Mouse (Mus musculus): ENCODE measurements at regions not wholly inside any gene's neighbourhood (a gene's known extent, or its start where the extent isn't known, plus 50 kb on each side); places are given as distances from the start of the nearest gene placed in this dataset.
"Not testable (repeated sequence)": the region's sequence is repeated elsewhere in the genome, so short reads cannot be mapped to it uniquely, and the experiment has no call there.

DNA sequence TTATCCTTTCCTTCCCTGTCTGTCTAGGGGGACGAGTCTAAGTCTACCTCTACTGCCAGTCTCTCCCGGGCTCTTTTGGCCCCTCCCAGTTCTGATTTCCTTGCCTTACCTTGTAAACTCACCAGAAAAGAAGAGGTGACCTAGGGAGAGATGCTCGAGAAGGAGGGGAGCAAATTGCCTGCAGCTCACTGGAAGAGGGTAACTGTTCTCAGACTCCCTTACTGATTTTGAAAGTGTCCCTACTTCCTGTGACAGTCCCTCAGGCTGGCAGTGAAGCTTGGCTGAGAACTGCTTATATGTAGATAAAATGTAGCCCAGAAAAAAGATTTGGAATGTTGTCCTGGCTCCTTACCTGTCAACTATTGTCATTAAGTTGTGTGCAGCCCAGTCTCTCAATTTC is 180.6 kb upstream of the Tab2 start:
- DNase-seq, result no peak

DNA sequence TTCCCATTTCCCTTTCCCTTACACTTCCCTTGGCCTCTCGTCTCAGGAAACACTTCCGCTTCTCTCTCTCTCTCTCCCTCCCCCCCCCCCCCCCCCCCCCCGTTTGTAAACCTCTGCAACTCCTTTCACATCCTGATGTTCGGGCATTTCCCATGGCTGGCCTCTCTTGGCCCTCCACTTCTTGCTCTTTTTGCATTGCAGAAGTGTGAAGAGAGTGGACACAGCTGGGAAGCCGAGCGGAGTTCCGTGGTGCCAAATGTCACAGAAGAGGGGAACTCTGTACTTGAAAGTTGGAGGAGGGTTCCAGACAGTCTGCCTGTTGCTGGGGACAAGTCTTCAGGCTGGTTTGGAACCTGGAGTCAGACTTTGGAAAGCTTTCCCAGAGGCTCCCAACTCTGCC is 179.2 kb upstream of the Tab2 start:
- DNase-seq, result no peak

DNA sequence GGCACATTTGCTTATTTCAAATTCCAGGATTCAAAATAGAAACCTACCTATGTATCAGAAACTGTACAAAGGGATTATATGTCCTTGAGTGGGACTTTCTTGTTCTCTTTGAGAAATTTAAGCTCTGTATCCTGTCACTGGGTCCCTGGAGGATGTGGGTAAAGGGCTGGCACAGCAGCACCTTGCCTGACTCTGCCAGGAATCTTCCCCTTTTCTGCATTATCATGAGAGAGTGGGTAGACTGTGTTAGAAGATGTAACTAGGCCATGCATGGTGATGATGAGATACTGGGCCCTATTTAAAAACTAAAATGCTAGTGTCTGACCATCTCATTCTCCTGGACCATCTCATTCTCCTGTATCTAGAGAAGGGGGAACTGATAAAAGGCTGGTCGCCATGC is 178.4 kb upstream of the Tab2 start:
- no peak for DNase-seq

DNA sequence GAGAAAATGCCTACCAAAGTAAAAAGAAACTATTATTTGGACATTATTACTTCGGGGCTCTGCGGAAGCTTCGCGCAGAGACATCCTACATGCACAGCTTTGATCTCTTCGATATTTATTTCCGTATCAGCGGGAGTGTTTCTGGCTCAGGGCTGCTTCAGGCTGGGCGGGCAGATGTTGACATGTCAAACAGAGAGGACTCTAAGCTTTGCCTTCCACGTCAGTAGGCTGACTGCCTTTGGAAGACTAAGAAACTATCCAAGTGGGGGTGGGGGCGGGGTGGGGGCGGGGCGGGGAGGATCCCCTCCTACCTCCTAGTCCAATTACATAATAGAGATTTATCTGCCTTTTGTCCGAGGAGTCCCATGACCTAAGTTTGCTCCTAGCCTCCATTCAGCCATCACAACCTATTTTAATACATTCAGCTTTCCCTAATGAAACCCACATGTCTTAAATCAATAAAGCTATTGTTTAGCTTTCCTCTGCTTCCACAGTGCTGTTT is 177.5 kb upstream of the Tab2 start:
- peak; percentile 6 for DNase-seq

DNA sequence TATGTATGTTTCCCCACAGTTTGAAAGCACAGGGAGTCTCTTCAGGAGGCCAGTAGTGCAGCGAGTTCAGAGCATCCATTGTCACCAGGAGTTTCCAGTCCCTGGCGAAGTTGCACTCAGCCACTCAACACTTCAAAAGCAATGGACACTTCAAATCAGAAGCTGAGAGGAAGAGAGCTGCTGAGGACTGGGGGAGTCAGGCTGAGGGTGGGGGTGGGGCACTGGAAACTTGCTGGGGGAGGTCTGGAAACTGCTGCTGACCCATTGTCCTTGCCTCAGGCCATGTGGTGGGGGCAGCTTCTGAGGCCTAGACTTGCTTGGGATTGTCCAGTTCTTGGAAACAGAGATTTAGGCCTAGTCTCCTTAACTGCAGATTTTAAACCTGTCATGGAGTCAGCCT is 176.8 kb upstream of the Tab2 start:
- DNase-seq, result no peak

DNA sequence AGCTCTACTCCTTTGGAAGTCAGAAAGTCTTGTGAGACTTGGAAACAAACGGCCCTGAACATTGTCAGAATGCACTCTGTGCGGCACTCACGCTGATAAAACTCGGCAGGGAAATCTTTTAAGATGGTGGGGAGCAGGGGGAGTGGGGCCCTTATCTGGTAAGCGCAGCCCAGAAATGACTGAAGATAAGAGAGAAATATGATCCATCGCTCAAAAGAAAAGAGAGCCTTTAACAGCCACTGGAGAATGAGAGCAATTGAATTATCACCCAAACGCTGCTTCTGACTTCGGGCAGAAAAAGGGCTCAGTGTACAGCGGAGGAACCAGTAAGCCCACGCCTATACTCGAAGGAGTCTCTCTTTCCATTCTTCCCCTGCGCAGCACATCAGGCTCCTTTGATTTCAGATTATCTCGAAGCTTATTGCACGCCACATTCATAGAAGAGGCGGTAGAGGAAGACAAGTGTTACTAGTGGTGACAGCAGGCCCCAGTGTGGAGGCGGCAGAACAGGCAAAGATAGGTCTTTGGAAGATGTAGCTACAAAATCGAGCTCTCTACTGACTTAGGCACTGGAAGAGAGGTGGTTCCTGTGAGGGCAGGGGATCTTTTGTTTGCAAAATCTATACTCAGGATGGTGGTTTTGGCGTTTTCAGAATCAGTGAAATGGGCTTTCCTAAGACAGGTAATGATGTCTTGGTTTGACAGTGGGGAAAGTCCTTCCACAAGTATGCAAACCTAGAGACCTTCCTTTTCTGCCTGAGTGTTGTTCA is 174.6 kb upstream of the Tab2 start:
- peak; percentile 9 for DNase-seq

DNA sequence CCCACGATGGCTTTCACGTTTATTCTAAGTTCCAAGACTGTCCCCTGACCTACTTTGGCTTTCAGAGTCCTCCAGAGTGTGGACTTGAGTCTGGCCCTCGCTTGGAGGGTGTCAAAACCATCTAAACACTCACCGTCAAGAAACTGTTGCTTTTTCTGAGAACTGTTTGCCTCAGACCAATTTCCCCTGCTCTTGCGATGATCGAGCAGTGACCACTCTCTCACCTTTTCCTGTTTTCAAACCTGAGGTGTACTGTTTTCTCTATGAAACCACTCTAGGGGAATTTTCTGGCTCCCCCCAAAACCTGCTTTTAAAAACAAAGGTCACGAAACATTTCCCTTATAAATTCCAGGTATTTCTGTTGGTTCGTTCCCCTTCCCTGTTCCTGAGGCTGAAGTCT is 174.0 kb upstream of the Tab2 start:
- DNase-seq, result no peak

DNA sequence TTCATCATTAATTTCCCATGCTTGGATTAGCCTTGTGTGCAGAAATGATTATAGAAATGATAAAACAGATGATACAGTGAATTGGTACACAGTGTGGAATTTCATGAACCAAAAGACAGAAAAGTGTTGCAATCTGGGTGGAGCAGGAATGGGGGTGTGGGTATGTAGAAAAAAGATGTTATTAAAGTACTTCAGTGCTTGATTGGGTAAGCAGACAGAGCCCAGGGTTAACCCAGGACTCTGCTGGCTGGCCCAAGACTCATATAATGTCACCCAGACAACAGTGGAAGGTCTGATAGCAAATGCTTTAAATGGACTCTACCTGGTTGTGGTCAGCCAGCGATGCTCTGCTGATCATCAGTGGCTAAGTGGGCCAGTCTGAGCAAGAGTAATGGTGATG is 168.1 kb upstream of the Tab2 start:
- no peak for DNase-seq

DNA sequence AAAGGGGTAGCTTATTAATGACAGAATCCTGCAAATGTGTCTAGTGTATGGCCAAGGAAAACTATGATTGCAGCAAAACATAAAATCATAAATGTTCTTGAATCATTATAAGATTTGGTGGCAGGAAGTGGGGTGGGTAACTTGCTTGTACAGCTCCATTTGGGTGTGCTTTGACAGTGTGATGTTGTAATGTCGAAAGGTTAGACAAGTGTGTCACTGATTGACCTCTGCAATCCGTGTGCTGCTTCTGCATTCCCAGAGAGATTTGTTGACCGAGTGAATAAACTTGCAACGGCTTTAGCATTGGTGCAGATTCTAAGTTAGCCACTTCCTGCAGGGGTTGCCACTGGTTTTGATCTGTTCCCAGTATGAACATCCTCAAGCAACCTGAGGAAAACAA is 165.9 kb upstream of the Tab2 start:
- DNase-seq, result no peak

DNA sequence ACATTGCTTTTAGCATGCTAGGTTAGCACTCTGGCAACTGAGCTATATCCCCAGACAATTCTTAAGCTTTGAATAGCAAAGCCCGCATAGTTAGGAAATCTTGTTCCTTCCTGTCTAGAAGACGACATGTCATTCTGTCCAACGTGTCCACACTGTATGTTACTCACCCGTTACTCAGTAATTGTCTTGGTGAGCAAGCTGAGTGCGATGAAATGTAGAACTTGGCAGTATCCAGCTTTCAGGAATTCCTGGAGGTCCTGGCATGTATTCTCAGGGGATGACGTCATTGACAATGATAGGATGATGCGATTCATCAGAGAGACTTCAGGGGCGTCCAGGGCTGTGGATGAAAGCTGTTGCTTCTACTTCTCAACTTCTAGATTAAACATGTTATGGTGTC is 160.8 kb upstream of the Tab2 start:
- no peak for DNase-seq

DNA sequence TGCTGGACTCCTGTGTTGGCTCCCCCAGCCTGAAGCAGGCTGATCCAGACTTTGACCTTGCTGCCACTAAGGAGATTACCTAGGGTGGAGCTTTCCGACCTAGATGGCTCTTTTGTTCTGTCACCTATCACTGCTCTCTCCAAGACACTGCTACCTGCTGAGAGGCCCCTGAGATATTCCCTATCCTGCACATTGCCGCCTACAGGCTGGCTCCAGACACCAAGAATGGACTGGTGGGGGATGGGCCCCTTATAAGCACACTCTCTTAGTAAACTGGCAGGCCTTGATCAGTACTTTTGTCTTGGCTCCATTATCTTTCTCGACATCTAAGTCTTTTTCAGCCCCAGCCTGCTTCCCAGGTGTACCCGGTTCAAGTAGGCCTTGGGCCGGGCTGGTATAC is 158.9 kb upstream of the Tab2 start:
- DNase-seq, result not testable (repeated sequence)

DNA sequence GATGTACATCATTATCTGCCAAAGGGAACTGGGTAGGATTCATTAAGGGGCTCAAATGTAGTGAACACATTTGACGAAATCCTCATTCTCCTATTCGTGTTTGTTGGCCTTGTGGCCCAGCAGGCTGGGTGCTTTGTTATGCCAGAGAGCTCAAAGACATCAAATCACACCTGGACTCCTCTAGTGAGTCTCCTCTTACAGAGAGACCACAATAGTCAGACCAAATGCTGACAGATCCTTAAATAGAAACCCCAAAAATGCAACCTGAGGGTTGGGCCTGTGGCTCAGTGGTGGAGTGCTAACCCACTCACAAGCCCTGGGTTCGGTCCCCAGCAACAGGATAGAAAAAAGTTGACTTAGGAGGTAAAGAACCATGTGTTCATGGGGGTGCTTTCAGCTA is 158.5 kb upstream of the Tab2 start:
- no peak for DNase-seq

DNA sequence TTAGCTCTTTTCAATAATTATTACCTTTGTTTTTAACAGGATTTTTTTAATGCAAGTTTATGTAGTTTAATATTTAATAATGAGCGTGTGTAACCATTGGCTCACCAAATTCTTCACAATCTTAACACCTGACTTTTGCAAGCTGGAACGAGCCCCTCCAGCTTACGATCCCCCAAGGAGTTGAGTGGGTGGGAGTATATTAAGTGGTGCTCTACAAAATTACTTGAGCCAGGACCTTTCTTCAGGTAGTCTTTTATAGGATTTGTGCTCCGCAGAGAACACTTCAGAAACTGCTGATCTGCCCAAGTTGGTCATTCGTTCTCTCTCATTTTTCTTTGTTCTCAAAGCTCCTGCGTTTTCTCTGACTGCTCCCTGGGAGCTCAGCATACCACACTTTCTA is 144.5 kb upstream of the Tab2 start:
- no peak for DNase-seq

DNA sequence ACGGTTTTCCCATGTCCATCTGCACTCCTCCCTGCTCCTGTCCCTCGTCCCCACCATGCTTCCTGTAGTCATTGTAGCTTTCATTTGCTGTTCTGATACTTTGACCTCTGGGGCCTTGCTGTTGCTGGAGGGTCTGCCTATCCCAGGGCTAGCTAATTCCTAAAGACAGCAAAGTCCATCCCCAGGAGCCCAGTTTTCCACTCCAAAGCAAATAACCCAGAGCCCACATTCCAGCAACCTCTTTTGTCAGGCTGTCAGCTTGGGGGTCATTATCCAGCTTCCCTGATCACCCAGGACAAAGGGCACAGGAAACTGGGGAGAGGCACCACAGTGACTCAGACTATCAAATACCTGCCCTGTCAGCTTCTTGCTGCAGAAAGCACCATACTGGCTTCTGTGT is 139.9 kb upstream of the Tab2 start:
- DNase-seq, result no peak

DNA sequence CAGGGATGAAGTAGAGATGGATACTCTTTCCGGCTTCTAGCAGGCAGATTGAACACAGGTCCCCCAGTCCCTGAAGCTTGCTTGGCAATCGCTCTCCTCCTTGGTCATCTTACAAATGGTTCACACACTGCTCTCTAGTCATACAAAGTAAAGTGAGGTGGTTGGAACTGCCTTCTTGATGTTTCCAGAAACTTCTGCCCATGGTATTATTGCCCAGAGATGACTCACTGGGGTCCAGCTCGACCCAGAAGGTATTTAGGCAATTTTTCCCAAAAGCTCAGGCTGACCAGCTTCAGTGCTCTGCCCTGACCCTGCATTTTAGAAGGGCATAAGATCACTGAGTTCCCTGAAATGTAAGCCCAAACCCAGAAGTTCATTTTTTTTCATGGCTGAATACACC is 139.2 kb upstream of the Tab2 start:
- DNase-seq, result no peak

DNA sequence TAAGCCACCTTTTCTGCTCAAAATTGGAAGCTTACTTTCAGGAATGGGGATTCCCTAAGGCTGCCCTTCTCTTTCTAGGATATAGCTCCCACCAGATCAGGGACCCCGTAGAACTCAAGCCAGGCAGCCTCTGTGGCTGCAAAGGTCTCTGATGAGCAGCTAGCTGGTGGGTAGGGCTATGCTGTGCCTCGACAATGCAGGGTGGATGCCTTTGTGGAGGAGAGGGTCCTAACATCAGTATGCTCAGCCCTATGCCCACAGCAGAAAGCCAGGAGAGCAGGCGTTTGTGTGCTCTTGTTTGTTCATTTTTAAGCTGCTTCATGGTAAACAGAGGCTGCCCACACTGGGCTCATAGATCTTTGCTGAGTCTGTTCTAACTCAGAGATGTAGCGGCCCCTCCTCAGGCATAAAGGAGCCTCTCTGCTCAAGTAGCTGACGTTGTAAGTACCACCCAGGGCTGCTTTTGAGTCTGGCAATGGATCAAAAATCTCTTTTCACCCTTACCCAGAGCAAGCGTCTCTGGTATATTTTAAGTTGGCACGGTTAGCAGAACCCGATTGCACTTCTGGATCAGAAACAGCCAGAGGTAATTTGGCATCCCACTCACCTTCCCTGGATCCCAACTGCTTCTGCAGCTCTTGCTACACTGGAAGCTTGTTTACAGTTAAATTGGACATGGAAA is 136.0 kb upstream of the Tab2 start:
- no peak for DNase-seq

DNA sequence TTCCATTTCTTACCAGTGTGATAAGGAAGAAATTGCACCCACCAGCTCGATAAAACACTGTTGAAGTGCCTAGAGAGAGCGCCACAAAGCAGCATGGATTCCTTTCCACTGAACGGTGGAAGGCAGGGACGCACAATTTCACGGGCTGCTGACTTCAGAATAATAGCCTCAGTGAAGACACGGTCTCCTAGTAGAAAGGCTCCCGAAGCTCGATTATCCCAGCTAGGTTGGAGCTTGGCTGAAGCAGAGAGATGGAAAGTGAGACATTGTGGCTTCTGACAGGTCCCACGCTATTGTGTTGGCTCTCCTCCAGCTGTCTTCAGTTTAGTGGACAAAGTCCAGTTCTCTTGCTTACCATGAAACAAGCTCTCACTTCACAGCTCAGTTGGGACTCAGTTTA is 133.3 kb upstream of the Tab2 start:
- DNase-seq, result no peak

DNA sequence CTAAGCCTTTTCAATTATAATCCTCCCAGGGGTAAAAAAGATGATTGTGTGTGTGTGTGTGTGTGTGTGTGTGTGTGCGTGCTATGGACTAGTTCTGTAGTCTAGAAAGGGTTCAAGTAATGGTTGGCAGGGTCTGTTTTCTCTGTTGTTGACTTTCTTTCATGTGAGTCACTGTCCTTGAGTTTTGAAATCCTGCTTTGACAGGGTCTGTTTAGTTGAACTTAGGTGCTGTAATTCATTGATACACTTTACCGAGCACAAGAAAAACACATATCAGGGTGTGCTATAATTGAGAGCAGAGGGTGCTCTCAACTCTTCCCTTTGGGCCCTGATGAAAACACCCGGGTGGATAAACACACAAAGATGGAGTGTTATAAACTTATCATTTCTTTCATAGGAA is 132.7 kb upstream of the Tab2 start:
- DNase-seq, result no peak

DNA sequence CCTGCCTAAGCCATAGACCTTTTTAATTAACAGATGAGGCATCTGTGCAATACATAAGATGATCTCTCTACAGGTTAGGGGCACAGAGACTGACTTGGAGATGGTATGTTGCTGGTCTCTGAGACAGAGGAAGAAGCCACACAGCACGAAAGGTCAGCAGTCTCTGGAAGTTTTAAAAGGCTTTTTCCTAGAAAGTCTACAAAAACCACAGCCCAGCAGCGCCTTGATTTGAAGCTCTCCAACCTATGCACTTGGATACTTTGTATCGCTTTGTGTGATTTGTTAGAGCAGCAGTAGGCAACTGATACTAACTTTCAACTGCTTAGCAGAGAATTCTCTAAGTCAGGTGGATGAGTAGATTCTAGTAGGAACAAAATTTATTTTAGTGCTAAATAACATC is 132.3 kb upstream of the Tab2 start:
- DNase-seq, result no peak

DNA sequence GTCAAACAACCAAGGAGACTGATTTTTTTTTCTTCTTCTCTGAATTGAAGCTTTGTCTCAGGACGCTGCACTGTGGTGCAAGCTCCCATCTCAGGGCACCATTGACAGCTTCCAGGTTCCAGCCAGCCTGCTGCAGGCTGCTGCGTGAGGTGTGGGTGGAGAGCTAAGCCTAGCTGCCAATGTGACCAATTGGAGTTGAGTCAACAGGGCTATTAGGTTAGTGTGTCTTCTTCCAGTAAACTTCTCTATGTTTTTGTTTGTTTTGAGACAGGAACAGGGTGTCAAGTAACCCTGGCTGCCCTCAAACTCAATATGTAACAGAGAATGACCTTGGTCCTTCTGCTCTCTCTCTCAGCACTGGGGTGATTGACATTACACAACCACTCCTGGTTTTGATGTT is 131.1 kb upstream of the Tab2 start:
- DNase-seq, result peak; percentile 47

DNA sequence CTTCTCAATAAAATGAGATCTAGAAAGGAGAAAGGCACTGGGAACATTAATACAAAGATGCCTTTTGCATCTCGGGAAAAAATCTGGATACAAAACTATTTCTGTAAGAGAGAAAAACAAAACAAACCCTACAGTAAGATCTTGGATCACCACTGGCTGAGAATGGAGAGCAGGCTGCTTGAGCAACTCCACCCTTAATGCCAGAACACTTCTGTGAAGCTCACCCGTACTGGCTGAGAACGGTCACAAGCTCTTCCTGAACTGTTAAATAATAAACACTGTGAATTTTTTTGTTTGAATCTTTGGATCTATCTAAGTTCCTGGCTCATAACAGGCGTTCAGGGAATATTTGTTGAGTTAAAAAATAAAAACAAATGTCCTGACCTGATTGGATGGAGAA is 130.4 kb upstream of the Tab2 start:
- DNase-seq, result peak; percentile 17

DNA sequence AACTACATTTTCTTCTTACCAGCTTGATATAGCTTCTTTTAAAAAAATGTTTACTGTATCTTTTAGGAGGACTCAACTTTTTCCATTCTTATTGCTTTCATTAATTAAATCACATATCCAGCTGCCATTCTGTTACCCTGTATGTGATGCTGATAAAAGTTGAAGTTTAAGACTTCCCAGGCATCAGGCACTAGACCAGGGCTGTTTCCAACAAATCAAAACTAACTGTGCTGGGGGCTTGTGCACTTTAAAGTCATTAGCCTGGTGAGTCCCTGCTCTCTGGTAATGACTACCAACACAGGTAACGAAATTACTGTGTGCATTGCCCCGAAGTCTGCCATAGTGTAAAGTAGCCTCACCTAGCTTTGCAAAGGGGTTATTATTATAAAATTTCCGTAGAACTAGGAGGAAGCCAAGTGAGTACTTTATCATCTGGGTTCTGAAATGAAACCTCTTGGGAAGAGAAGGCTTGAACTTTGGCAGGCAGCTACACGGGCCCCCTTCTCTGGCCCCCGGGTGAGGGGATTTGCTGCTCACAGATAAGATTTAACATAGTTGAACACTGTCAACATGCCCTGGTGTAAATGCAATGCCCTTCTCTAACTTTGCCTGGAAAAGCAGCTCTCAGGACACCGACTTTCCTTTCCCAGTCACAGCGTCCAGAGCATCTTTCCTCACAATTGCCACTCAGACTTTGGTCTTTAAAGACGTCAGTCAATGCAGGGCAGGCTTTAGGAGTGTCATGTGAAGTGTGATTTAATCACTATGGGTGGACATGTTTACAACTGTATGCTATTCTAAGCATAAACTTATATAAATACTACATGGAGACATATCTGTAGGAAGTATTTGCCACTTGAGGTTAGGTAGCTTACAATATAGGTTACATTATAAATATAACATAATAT is 122.1 kb upstream of the Tab2 start:
- DNase-seq, result no peak

DNA sequence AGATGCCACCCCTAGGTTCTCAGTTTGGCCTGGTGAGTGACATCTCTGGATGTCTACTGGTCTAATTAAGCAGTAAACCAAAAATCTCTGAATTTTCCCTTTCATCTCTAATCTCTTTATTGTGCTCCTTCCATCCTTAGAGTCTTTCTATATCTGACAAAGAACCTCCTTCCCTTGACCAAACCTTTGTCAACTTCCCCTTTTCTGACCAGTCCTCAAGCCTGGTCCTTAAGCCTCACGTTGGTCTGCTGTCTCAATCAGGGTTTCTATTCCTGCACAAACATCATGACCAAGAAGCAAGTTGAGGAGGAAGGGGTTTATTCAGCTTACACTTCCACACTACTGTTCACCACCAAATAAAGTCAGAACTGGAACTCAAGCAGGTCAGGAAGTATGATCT is 116.4 kb upstream of the Tab2 start:
- DNase-seq, result no peak

Measured in adrenal gland, postnatal 14 days (tissue).